Mouse (Mus musculus): ENCODE data around the gene Eps8. TPM values are rescaled to one million over a fixed set of nuclear protein-coding genes. Genes with fewer than 3 reads are reported as not detected.

Gene Eps8
- polyA plus RNA-seq, 1 experiment from 2014 or later, result 4.8 TPM

GRCm38 (mm10) chr6:137496562-137496961, 158.1 kb downstream of the Eps8 start:
- Histone ChIP-seq H3K27ac (ENCODE audit: low read depth) (no peak overlapping the region), H3K36me3 (replicated peaks; ENCODE audit: insufficient read depth, low read length) (no peaks in the 10 kb centered on the region), H3K4me2 (ENCODE audit: low read depth, low read length) (no peak overlapping the region), H3K4me3 (ENCODE audit: low read depth, low read length) (no peak overlapping the region), H3K27me3 (ENCODE audit: insufficient read depth, low read length) (no peaks in the 10 kb centered on the region), H3K9ac (replicated peaks) (no peak overlapping the region), H3K4me1 (ENCODE audit: insufficient read depth) (peaks cover 2% of the 10 kb centered on the region; the same call in 1 of the 2 replicates), H3K9me3 (ENCODE audit: low read length) (no peaks in the 10 kb centered on the region)
- WGBS (ENCODE audit: insufficient replicate concordance), result 91% methylated on average over 2 of the region's 2 CpGs
- TF ChIP-seq EP300 (IDR thresholded peaks at IDR 0.05; ENCODE audit: low read depth) (no peak), CTCF (IDR thresholded peaks at IDR 0.05; ENCODE audit: low read depth) (no peak)
- no peak for DNase-seq
- no peak for ATAC-seq

- no peak overlapping the region for H3K4me2 ChIP-seq (ENCODE audit: low read depth, low read length)
- no peak overlapping the region for H3K4me3 ChIP-seq (ENCODE audit: low read depth, low read length)
- H3K27me3 ChIP-seq (ENCODE audit: insufficient read depth, low read length), result no peaks in the 10 kb centered on the region
- H3K27ac ChIP-seq (ENCODE audit: low read depth), result no peak overlapping the region
- no peak for DNase-seq
- no peaks in the 10 kb centered on the region for H3K36me3 ChIP-seq (replicated peaks; ENCODE audit: insufficient read depth, low read length)
- H3K4me1 ChIP-seq (ENCODE audit: insufficient read depth), result peaks cover 2% of the 10 kb centered on the region; the same call in 1 of the 2 replicates
- no peak overlapping the region for H3K9ac ChIP-seq (replicated peaks)
- no peak for ATAC-seq
- H3K9me3 ChIP-seq (ENCODE audit: low read length), result no peaks in the 10 kb centered on the region
- 79% methylated on average over 6 of the region's 6 CpGs for WGBS (ENCODE audit: insufficient replicate concordance)
- no peak for TF ChIP-seq CTCF (IDR thresholded peaks at IDR 0.05; ENCODE audit: low read depth)
- TF ChIP-seq EP300 (IDR thresholded peaks at IDR 0.05; ENCODE audit: low read depth), result no peak
Observed at GRCm38 (mm10) chr6:137495233-137495632, 159.4 kb downstream of the Eps8 start.

GRCm38 (mm10) chr6:137494801-137495200, 159.9 kb downstream of the Eps8 start:
- 87% methylated on average over 1 of the region's 1 CpGs for WGBS (ENCODE audit: insufficient replicate concordance)
- Histone ChIP-seq H3K36me3 (replicated peaks; ENCODE audit: insufficient read depth, low read length) (no peaks in the 10 kb centered on the region), H3K9ac (replicated peaks) (no peak overlapping the region), H3K4me1 (ENCODE audit: insufficient read depth) (peaks cover 2% of the 10 kb centered on the region; the same call in 1 of the 2 replicates), H3K27ac (ENCODE audit: low read depth) (no peak overlapping the region), H3K9me3 (ENCODE audit: low read length) (no peaks in the 10 kb centered on the region), H3K4me2 (ENCODE audit: low read depth, low read length) (no peak overlapping the region), H3K4me3 (ENCODE audit: low read depth, low read length) (no peak overlapping the region), H3K27me3 (ENCODE audit: insufficient read depth, low read length) (no peaks in the 10 kb centered on the region)
- no peak for TF ChIP-seq EP300 (IDR thresholded peaks at IDR 0.05; ENCODE audit: low read depth)
- no peak for TF ChIP-seq CTCF (IDR thresholded peaks at IDR 0.05; ENCODE audit: low read depth)
- ATAC-seq (no peak), DNase-seq (no peak)

GRCm38 (mm10) chr6:137494136-137494475, 160.6 kb downstream of the Eps8 start:
- Histone ChIP-seq H3K4me3 (ENCODE audit: low read depth, low read length) (no peak overlapping the region), H3K4me2 (ENCODE audit: low read depth, low read length) (no peak overlapping the region), H3K36me3 (replicated peaks; ENCODE audit: insufficient read depth, low read length) (no peaks in the 10 kb centered on the region), H3K27ac (ENCODE audit: low read depth) (no peak overlapping the region), H3K27me3 (ENCODE audit: insufficient read depth, low read length) (no peaks in the 10 kb centered on the region), H3K9ac (replicated peaks) (no peak overlapping the region), H3K9me3 (ENCODE audit: low read length) (no peaks in the 10 kb centered on the region), H3K4me1 (ENCODE audit: insufficient read depth) (peaks cover 2% of the 10 kb centered on the region; the same call in 1 of the 2 replicates)
- ATAC-seq, result no peak
- DNase-seq, result no peak
- TF ChIP-seq CTCF (IDR thresholded peaks at IDR 0.05; ENCODE audit: low read depth), result no peak
- no peak for TF ChIP-seq EP300 (IDR thresholded peaks at IDR 0.05; ENCODE audit: low read depth)

- Histone ChIP-seq H3K9ac (replicated peaks) (no peak overlapping the region), H3K27me3 (ENCODE audit: insufficient read depth, low read length) (no peaks in the 10 kb centered on the region), H3K27ac (ENCODE audit: low read depth) (no peak overlapping the region), H3K4me2 (ENCODE audit: low read depth, low read length) (no peak overlapping the region), H3K9me3 (ENCODE audit: low read length) (no peaks in the 10 kb centered on the region), H3K4me1 (ENCODE audit: insufficient read depth) (peaks cover 2% of the 10 kb centered on the region; the same call in 1 of the 2 replicates), H3K4me3 (ENCODE audit: low read depth, low read length) (no peak overlapping the region), H3K36me3 (replicated peaks; ENCODE audit: insufficient read depth, low read length) (no peaks in the 10 kb centered on the region)
- no peak for ATAC-seq
- 81% methylated on average over 17 of the region's 17 CpGs for WGBS (ENCODE audit: insufficient replicate concordance)
- no peak for DNase-seq
- no peak for TF ChIP-seq CTCF (IDR thresholded peaks at IDR 0.05; ENCODE audit: low read depth)
- no peak for TF ChIP-seq EP300 (IDR thresholded peaks at IDR 0.05; ENCODE audit: low read depth)
Observed at GRCm38 (mm10) chr6:137493211-137494135, 161.2 kb downstream of the Eps8 start.

GRCm38 (mm10) chr6:137492582-137492981, 162.1 kb downstream of the Eps8 start:
- H3K9ac ChIP-seq (replicated peaks), result no peak overlapping the region
- H3K27ac ChIP-seq (ENCODE audit: low read depth), result no peak overlapping the region
- DNase-seq, result no peak
- H3K4me3 ChIP-seq (ENCODE audit: low read depth, low read length), result no peak overlapping the region
- H3K36me3 ChIP-seq (replicated peaks; ENCODE audit: insufficient read depth, low read length), result no peaks in the 10 kb centered on the region
- TF ChIP-seq EP300 (IDR thresholded peaks at IDR 0.05; ENCODE audit: low read depth), result no peak
- no peak for TF ChIP-seq CTCF (IDR thresholded peaks at IDR 0.05; ENCODE audit: low read depth)
- H3K4me2 ChIP-seq (ENCODE audit: low read depth, low read length), result no peak overlapping the region
- H3K4me1 ChIP-seq (ENCODE audit: insufficient read depth), result peaks cover 2% of the 10 kb centered on the region; the same call in 1 of the 2 replicates
- H3K9me3 ChIP-seq (ENCODE audit: low read length), result no peaks in the 10 kb centered on the region
- H3K27me3 ChIP-seq (ENCODE audit: insufficient read depth, low read length), result no peaks in the 10 kb centered on the region
- 76% methylated on average over 4 of the region's 4 CpGs for WGBS (ENCODE audit: insufficient replicate concordance)
- no peak for ATAC-seq

All from liver, postnatal 0 days (tissue).